Mouse (Mus musculus) CH12.LX (cell line): Measurements from ENCODE around the gene Max. TPM values are rescaled to one million over a fixed set of nuclear protein-coding genes. Genes with fewer than 3 reads are reported as not detected.

Experiments used
- DNase-seq: peaks from one replicate; pipeline ENCODE4 v3.0.0-alpha.2; 2013; ENCODE audit errors: extremely low read depth
- H3K27ac ChIP-seq: 2 replicates; pipeline ENCODE4 v1.5.1; 2012; ENCODE audit warnings: low read depth, mild to moderate bottlenecking, control low read depth, moderate library complexity; ENCODE audit not compliant: insufficient read depth
- H3K27me3 ChIP-seq: replicated peaks from 2 replicates; pipeline ENCODE3; 2012; ENCODE audit warnings: inconsistent platforms
- H3K36me3 ChIP-seq, 2 experiments: replicated peaks in 1 of 2; 2 replicates each; pipeline versions ENCODE3 to v1.6.1; 2012; ENCODE audit warnings: inconsistent platforms in 1 of 2, low read length in 1 of 2, mild to moderate bottlenecking in 1 of 2, mixed read lengths in 1 of 2, moderate library complexity in 1 of 2; ENCODE audit not compliant: control insufficient read depth in 1 of 2, insufficient read depth in 1 of 2
- H3K4me1 ChIP-seq, 2 experiments: 2 replicates each; pipeline ENCODE4 v1.6.1; 2012; ENCODE audit warnings: inconsistent platforms in 1 of 2, moderate library complexity in 1 of 2; ENCODE audit not compliant: insufficient read depth in 2 of 2, control insufficient read depth in 1 of 2
- H3K4me2 ChIP-seq: 2 replicates; pipeline ENCODE4 v1.6.1; 2012; ENCODE audit warnings: low read depth, mild to moderate bottlenecking, control low read depth; ENCODE audit not compliant: poor library complexity, insufficient read depth, severe bottlenecking
- H3K4me3 ChIP-seq, 3 experiments: fragments of 150-350 bp in 1 of 3; sonication (generic) in 1 of 3; replicated peaks in 1 of 3; 2 replicates each; pipeline versions ENCODE3 to v1.5.1; 2011 to 2012; ENCODE audit warnings: low read depth in 2 of 3, low read length in 2 of 3, mild to moderate bottlenecking in 2 of 3, moderate library complexity in 2 of 3, control low read depth in 1 of 3, improper control_type of control experiment in 1 of 3, inconsistent platforms in 1 of 3, mixed read lengths in 1 of 3; ENCODE audit not compliant: poor library complexity in 1 of 3
- H3K79me2 ChIP-seq: replicated peaks from 2 replicates; pipeline ENCODE4 v1.6.1; 2012; ENCODE audit warnings: mild to moderate bottlenecking, moderate library complexity; ENCODE audit not compliant: control insufficient read depth, poor library complexity, insufficient read depth, severe bottlenecking; ENCODE audit errors: extremely low read depth
- H3K9ac ChIP-seq: 2 replicates; pipeline ENCODE4 v1.6.1; 2012; ENCODE audit warnings: low read depth, mild to moderate bottlenecking, control low read depth, moderate library complexity; ENCODE audit not compliant: insufficient read depth
- H3K9me3 ChIP-seq: replicated peaks from 2 replicates; pipeline ENCODE3; 2012; ENCODE audit warnings: low read length, inconsistent platforms, mixed read lengths
- BHLHE40 ChIP-seq: IDR thresholded peaks from 2 replicates; pipeline ENCODE4 v1.6.1; 2011; ENCODE audit warnings: mild to moderate bottlenecking, low read depth, low read length, improper control_type of control experiment
- CHD1 ChIP-seq: IDR thresholded peaks from 2 replicates; pipeline ENCODE4 v1.6.1; 2012; ENCODE audit warnings: low read depth, low read length, improper control_type of control experiment, inconsistent platforms
- CHD2 ChIP-seq: IDR thresholded peaks from 2 replicates; pipeline ENCODE4 v1.6.1; 2011; ENCODE audit warnings: low read length, improper control_type of control experiment
- EP300 ChIP-seq: IDR thresholded peaks from 2 replicates; pipeline ENCODE4 v1.6.1; 2011; ENCODE audit warnings: low read length, improper control_type of control experiment
- JUN ChIP-seq: IDR thresholded peaks from 2 replicates; pipeline ENCODE4 v1.6.1; 2011; ENCODE audit warnings: low read depth, mild to moderate bottlenecking, low read length, improper control_type of control experiment, moderate library complexity; ENCODE audit not compliant: insufficient read depth
- JUND ChIP-seq: conservative IDR thresholded peaks from 2 replicates; pipeline ENCODE4 v1.6.1; 2011; ENCODE audit warnings: low read depth, low read length, improper control_type of control experiment
- KAT2A ChIP-seq: IDR thresholded peaks from 2 replicates; pipeline ENCODE4 v1.6.1; 2012; ENCODE audit warnings: low read length, improper control_type of control experiment, inconsistent platforms; ENCODE audit not compliant: insufficient replicate concordance
- MAX ChIP-seq: IDR thresholded peaks from 2 replicates; pipeline ENCODE4 v1.6.1; 2011; ENCODE audit warnings: low read length, improper control_type of control experiment
- MEF2A ChIP-seq: IDR thresholded peaks from 2 replicates; pipeline ENCODE4 v1.6.1; 2014; ENCODE audit warnings: low read depth, mild to moderate bottlenecking, inconsistent platforms, low read length, improper control_type of control experiment, borderline replicate concordance
- RAD21 ChIP-seq: IDR thresholded peaks from 2 replicates; pipeline ENCODE4 v1.6.1; 2011; ENCODE audit warnings: low read depth, mild to moderate bottlenecking, low read length, improper control_type of control experiment, moderate library complexity
- SMC3 ChIP-seq: IDR thresholded peaks from 2 replicates; pipeline ENCODE4 v1.6.1; 2011; ENCODE audit warnings: low read depth, low read length, improper control_type of control experiment
- UBTF ChIP-seq: IDR thresholded peaks from 2 replicates; pipeline ENCODE4 v1.6.1; 2012; ENCODE audit warnings: low read depth, mild to moderate bottlenecking, inconsistent platforms, low read length, improper control_type of control experiment, moderate library complexity
- USF1 ChIP-seq: IDR thresholded peaks from 2 replicates; pipeline ENCODE4 v1.6.1; 2014; ENCODE audit warnings: low read depth, mild to moderate bottlenecking, inconsistent platforms, low read length, improper control_type of control experiment
- USF2 ChIP-seq: conservative IDR thresholded peaks from 2 replicates; pipeline ENCODE4 v1.6.1; 2011; ENCODE audit warnings: low read depth, low read length, improper control_type of control experiment
- ZKSCAN1 ChIP-seq: IDR thresholded peaks from 2 replicates; pipeline ENCODE4 v1.6.1; 2012; ENCODE audit warnings: low read depth, inconsistent platforms, low read length, improper control_type of control experiment, borderline replicate concordance
- dilution Hi-C: fragments of 300-500 bp; cut with MboI; formaldehyde crosslinking; loops from 2 replicates; pipeline ENCODE4 v1.14.3; 2020; ENCODE audit warnings: low sequenced_read_pairs; ENCODE audit not compliant: extremely low pct_unique_long_range_greater_than_20kb, extremely low pct_ligation_motif_present
- in situ Hi-C: fragments of 300-500 bp; cut with MboI; formaldehyde crosslinking; loops from 3 replicates; pipeline ENCODE4 v1.14.3; 2019; ENCODE audit warnings: low sequenced_read_pairs, low pct_ligation_motif_present, low pct_unique_long_range_greater_than_20kb, mixed read lengths
- polyA plus RNA-seq: library from polyadenylated mRNA; unstranded; fragments of >175 nt; gene quantifications from 2 replicates; pipeline ENCODE4 v1.2.1, GENCODE M21; 2012; ENCODE audit warnings: low read depth; ENCODE audit not compliant: insufficient read length
- total RNA-seq, 2 experiments: library from RNA; depleted of rRNA; stranded (reverse); fragments of 300-350 nt in 1 of 2; fragments of >200 nt in 1 of 2; gene quantifications; 2 replicates each; pipeline ENCODE4 v1.2.3; 2012 to 2014

The Max gene
- total and polyA plus RNA-seq, 3 experiments: 23.9 to 128 (median 69.6) TPM

- no peak overlapping the region for H3K4me3 ChIP-seq
Measured at GRCm38 (mm10) chr12:76909218-76909617, 52.8 kb downstream of the Max start.

DNA sequence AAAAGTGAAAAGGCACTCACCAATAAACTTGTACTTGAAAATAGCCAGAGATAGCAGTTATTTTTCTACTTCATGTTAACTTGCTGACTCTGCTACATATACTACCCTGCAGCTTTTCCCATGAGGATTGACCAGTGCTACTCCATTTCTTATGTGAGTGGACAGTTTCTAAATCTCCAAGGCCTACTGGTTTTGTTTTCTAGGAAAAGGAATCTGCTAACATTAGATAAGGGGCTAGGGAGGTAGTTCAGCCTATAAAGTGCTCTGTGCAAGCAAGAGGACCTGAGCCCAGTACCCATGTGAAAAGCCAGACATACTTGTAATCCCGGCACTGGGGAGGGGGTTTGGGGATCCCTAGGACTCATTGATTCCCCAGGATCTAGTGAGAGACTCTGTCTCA lies 55.7 kb downstream of the Max start:
- no peak overlapping the region for H3K9ac ChIP-seq
- H3K36me3 ChIP-seq: peaks cover 9 to 80% of the 10 kb centered on the region in 2 experiments
- dilution Hi-C loops: no loop called here
- in situ Hi-C loops: no loop called here
- no peaks in the 10 kb centered on the region for H3K4me1 ChIP-seq
- TF ChIP-seq USF1 (no peak), MEF2A (no peak), RAD21 (no peak), JUND (no peak), BHLHE40 (no peak), SMC3 (no peak), ZKSCAN1 (no peak), CHD2 (no peak)
- no peak overlapping the region for H3K4me3 ChIP-seq
- no peak for DNase-seq
- H3K9me3 ChIP-seq: no peaks in the 10 kb centered on the region
- H3K4me2 ChIP-seq: no peak overlapping the region
- H3K27me3 ChIP-seq: no peaks in the 10 kb centered on the region
- H3K27ac ChIP-seq: no peak overlapping the region
- H3K79me2 ChIP-seq: no peaks in the 10 kb centered on the region

More at GRCm38 (mm10) chr12:76909218-76909617, 52.8 kb downstream of the Max start:
- no peak overlapping the region for H3K4me2 ChIP-seq
- peaks cover 9 to 80% of the 10 kb centered on the region in 2 experiments for H3K36me3 ChIP-seq
- no peak for TF ChIP-seq KAT2A
- dilution Hi-C loops: no loop called here
- no peaks in the 10 kb centered on the region for H3K9me3 ChIP-seq
- H3K79me2 ChIP-seq: no peaks in the 10 kb centered on the region
- H3K4me1 ChIP-seq: no peaks in the 10 kb centered on the region
- no peak for DNase-seq
- no peak overlapping the region for H3K9ac ChIP-seq
- H3K27me3 ChIP-seq: no peaks in the 10 kb centered on the region
- in situ Hi-C loops: no loop called here
- H3K27ac ChIP-seq: no peak overlapping the region

GRCm38 (mm10) chr12:76901508-76902294 lies 60.3 kb downstream of the Max start:
- dilution Hi-C loops (no loop called here), in situ Hi-C loops (no loop called here)
- no peaks in the 10 kb centered on the region for H3K9me3 ChIP-seq
- no peak overlapping the region for H3K4me2 ChIP-seq
- no peak for DNase-seq
- no peak overlapping the region for H3K4me3 ChIP-seq
- no peaks in the 10 kb centered on the region for H3K27me3 ChIP-seq
- H3K27ac ChIP-seq: no peak overlapping the region
- TF ChIP-seq BHLHE40 (no peak), USF2 (no peak), MEF2A (no peak), EP300 (no peak), CHD2 (no peak), CHD1 (no peak), UBTF (no peak), JUN (no peak), MAX (no peak)
- TF ChIP-seq, all 38 proteins: peak for 0
- Histone ChIP-seq H3K79me2 (no peaks in the 10 kb centered on the region), H3K4me1 (no peaks in the 10 kb centered on the region), H3K9ac (no peak overlapping the region), H3K36me3 (peaks cover 0 to 74% of the 10 kb centered on the region in 2 experiments)
